Mouse (Mus musculus) CH12.LX (cell line): Measurements from ENCODE around the gene Xpc. TPM values are rescaled to one million over a fixed set of nuclear protein-coding genes. Genes with fewer than 3 reads are reported as not detected.
A peak's percentile ranks its signal among the peaks of the same experiment; 100 is the strongest.

ENCODE experiments used
- DNase-seq: peaks from one replicate; pipeline ENCODE4 v3.0.0-alpha.2; 2013; ENCODE audit errors: extremely low read depth
- H3K27ac ChIP-seq: 2 replicates; pipeline ENCODE4 v1.5.1; 2012; ENCODE audit warnings: low read depth, mild to moderate bottlenecking, control low read depth, moderate library complexity; ENCODE audit not compliant: insufficient read depth
- H3K27me3 ChIP-seq: replicated peaks from 2 replicates; pipeline ENCODE3; 2012; ENCODE audit warnings: inconsistent platforms
- H3K36me3 ChIP-seq, 2 experiments: replicated peaks in 1 of 2; 2 replicates each; pipeline versions ENCODE3 to v1.6.1; 2012; ENCODE audit warnings: inconsistent platforms in 1 of 2, low read length in 1 of 2, mild to moderate bottlenecking in 1 of 2, mixed read lengths in 1 of 2, moderate library complexity in 1 of 2; ENCODE audit not compliant: control insufficient read depth in 1 of 2, insufficient read depth in 1 of 2
- H3K4me1 ChIP-seq, 2 experiments: 2 replicates each; pipeline ENCODE4 v1.6.1; 2012; ENCODE audit warnings: inconsistent platforms in 1 of 2, moderate library complexity in 1 of 2; ENCODE audit not compliant: insufficient read depth in 2 of 2, control insufficient read depth in 1 of 2
- H3K4me2 ChIP-seq: 2 replicates; pipeline ENCODE4 v1.6.1; 2012; ENCODE audit warnings: low read depth, mild to moderate bottlenecking, control low read depth; ENCODE audit not compliant: poor library complexity, insufficient read depth, severe bottlenecking
- H3K4me3 ChIP-seq, 3 experiments: fragments of 150-350 bp in 1 of 3; sonication (generic) in 1 of 3; replicated peaks in 1 of 3; 2 replicates each; pipeline versions ENCODE3 to v1.5.1; 2011 to 2012; ENCODE audit warnings: low read depth in 2 of 3, low read length in 2 of 3, mild to moderate bottlenecking in 2 of 3, moderate library complexity in 2 of 3, control low read depth in 1 of 3, improper control_type of control experiment in 1 of 3, inconsistent platforms in 1 of 3, mixed read lengths in 1 of 3; ENCODE audit not compliant: poor library complexity in 1 of 3
- H3K79me2 ChIP-seq: replicated peaks from 2 replicates; pipeline ENCODE4 v1.6.1; 2012; ENCODE audit warnings: mild to moderate bottlenecking, moderate library complexity; ENCODE audit not compliant: control insufficient read depth, poor library complexity, insufficient read depth, severe bottlenecking; ENCODE audit errors: extremely low read depth
- H3K9ac ChIP-seq: 2 replicates; pipeline ENCODE4 v1.6.1; 2012; ENCODE audit warnings: low read depth, mild to moderate bottlenecking, control low read depth, moderate library complexity; ENCODE audit not compliant: insufficient read depth
- H3K9me3 ChIP-seq: replicated peaks from 2 replicates; pipeline ENCODE3; 2012; ENCODE audit warnings: low read length, inconsistent platforms, mixed read lengths
- BHLHE40 ChIP-seq: IDR thresholded peaks from 2 replicates; pipeline ENCODE4 v1.6.1; 2011; ENCODE audit warnings: mild to moderate bottlenecking, low read depth, low read length, improper control_type of control experiment
- CHD1 ChIP-seq: IDR thresholded peaks from 2 replicates; pipeline ENCODE4 v1.6.1; 2012; ENCODE audit warnings: low read depth, low read length, improper control_type of control experiment, inconsistent platforms
- CHD2 ChIP-seq: IDR thresholded peaks from 2 replicates; pipeline ENCODE4 v1.6.1; 2011; ENCODE audit warnings: low read length, improper control_type of control experiment
- CTCF ChIP-seq, 2 experiments: IDR thresholded peaks in 1 of 2; conservative IDR thresholded peaks in 1 of 2; 2 replicates each; pipeline ENCODE4 v1.5.1; 2011 to 2012; ENCODE audit warnings: low read depth in 2 of 2, low read length in 2 of 2, improper control_type of control experiment in 1 of 2, inconsistent platforms in 1 of 2, mild to moderate bottlenecking in 1 of 2, moderate library complexity in 1 of 2
- E2F4 ChIP-seq: IDR thresholded peaks from 2 replicates; pipeline ENCODE4 v1.6.1; 2011; ENCODE audit warnings: low read depth, low read length, improper control_type of control experiment; ENCODE audit not compliant: insufficient replicate concordance
- ELF1 ChIP-seq: IDR thresholded peaks from 2 replicates; pipeline ENCODE4 v1.6.1; 2014; ENCODE audit warnings: low read depth, mild to moderate bottlenecking, inconsistent platforms, low read length, improper control_type of control experiment
- EP300 ChIP-seq: IDR thresholded peaks from 2 replicates; pipeline ENCODE4 v1.6.1; 2011; ENCODE audit warnings: low read length, improper control_type of control experiment
- ETS1 ChIP-seq: conservative IDR thresholded peaks from 2 replicates; pipeline ENCODE4 v1.6.1; 2012; ENCODE audit warnings: low read depth, mild to moderate bottlenecking, inconsistent platforms, low read length, improper control_type of control experiment, moderate library complexity
- GABPA ChIP-seq: IDR thresholded peaks from 2 replicates; pipeline ENCODE4 v1.6.1; 2012; ENCODE audit warnings: low read depth, low read length, improper control_type of control experiment, inconsistent platforms; ENCODE audit not compliant: insufficient replicate concordance
- HCFC1 ChIP-seq: IDR thresholded peaks from 2 replicates; pipeline ENCODE4 v1.6.1; 2012; ENCODE audit warnings: low read depth, mild to moderate bottlenecking, inconsistent platforms, low read length, improper control_type of control experiment
- IRF4 ChIP-seq: IDR thresholded peaks from 2 replicates; pipeline ENCODE4 v1.6.1; 2014; ENCODE audit warnings: low read depth, mild to moderate bottlenecking, inconsistent platforms, low read length, improper control_type of control experiment
- JUN ChIP-seq: IDR thresholded peaks from 2 replicates; pipeline ENCODE4 v1.6.1; 2011; ENCODE audit warnings: low read depth, mild to moderate bottlenecking, low read length, improper control_type of control experiment, moderate library complexity; ENCODE audit not compliant: insufficient read depth
- JUND ChIP-seq: conservative IDR thresholded peaks from 2 replicates; pipeline ENCODE4 v1.6.1; 2011; ENCODE audit warnings: low read depth, low read length, improper control_type of control experiment
- KAT2A ChIP-seq: IDR thresholded peaks from 2 replicates; pipeline ENCODE4 v1.6.1; 2012; ENCODE audit warnings: low read length, improper control_type of control experiment, inconsistent platforms; ENCODE audit not compliant: insufficient replicate concordance
- MAFK ChIP-seq: IDR thresholded peaks from 2 replicates; pipeline ENCODE4 v1.6.1; 2011; ENCODE audit warnings: low read length, improper control_type of control experiment; ENCODE audit not compliant: insufficient replicate concordance
- MAX ChIP-seq: IDR thresholded peaks from 2 replicates; pipeline ENCODE4 v1.6.1; 2011; ENCODE audit warnings: low read length, improper control_type of control experiment
- MAZ ChIP-seq: IDR thresholded peaks from 2 replicates; pipeline ENCODE4 v1.6.1; 2012; ENCODE audit warnings: low read depth, mild to moderate bottlenecking, inconsistent platforms, low read length, improper control_type of control experiment, moderate library complexity
- MEF2A ChIP-seq: IDR thresholded peaks from 2 replicates; pipeline ENCODE4 v1.6.1; 2014; ENCODE audit warnings: low read depth, mild to moderate bottlenecking, inconsistent platforms, low read length, improper control_type of control experiment, borderline replicate concordance
- MXI1 ChIP-seq: IDR thresholded peaks from 2 replicates; pipeline ENCODE4 v1.6.1; 2011; ENCODE audit warnings: mild to moderate bottlenecking, low read depth, low read length, improper control_type of control experiment
- MYC ChIP-seq: IDR thresholded peaks from 2 replicates; pipeline ENCODE4 v1.6.1; 2011; ENCODE audit warnings: low read depth, mild to moderate bottlenecking, improper control_type of control experiment, low read length
- NELFE ChIP-seq: IDR thresholded peaks from 2 replicates; pipeline ENCODE4 v1.6.1; 2011; ENCODE audit warnings: low read depth, low read length, improper control_type of control experiment
- NRF1 ChIP-seq: IDR thresholded peaks from 2 replicates; pipeline ENCODE4 v1.6.1; 2014; ENCODE audit warnings: low read depth, mild to moderate bottlenecking, inconsistent platforms, low read length, improper control_type of control experiment, moderate library complexity
- PAX5 ChIP-seq: IDR thresholded peaks from 2 replicates; pipeline ENCODE4 v1.6.1; 2012; ENCODE audit warnings: low read length, inconsistent platforms, mixed read lengths
- POLR2A ChIP-seq: IDR thresholded peaks from 2 replicates; pipeline ENCODE4 v1.6.1; 2011; ENCODE audit warnings: low read depth, mild to moderate bottlenecking, improper control_type of control experiment, low read length
- POLR2AphosphoS2 ChIP-seq: IDR thresholded peaks from 2 replicates; pipeline ENCODE4 v1.6.1; 2011; ENCODE audit warnings: low read depth, low read length, improper control_type of control experiment
- RAD21 ChIP-seq: IDR thresholded peaks from 2 replicates; pipeline ENCODE4 v1.6.1; 2011; ENCODE audit warnings: low read depth, mild to moderate bottlenecking, low read length, improper control_type of control experiment, moderate library complexity
- RCOR1 ChIP-seq: conservative IDR thresholded peaks from 2 replicates; pipeline ENCODE4 v1.6.1; 2012; ENCODE audit warnings: low read depth, mild to moderate bottlenecking, inconsistent platforms, low read length, improper control_type of control experiment
- SIN3A ChIP-seq: IDR thresholded peaks from 2 replicates; pipeline ENCODE4 v1.6.1; 2012; ENCODE audit warnings: low read length, improper control_type of control experiment, inconsistent platforms
- SMC3 ChIP-seq: IDR thresholded peaks from 2 replicates; pipeline ENCODE4 v1.6.1; 2011; ENCODE audit warnings: low read depth, low read length, improper control_type of control experiment
- TBP ChIP-seq: conservative IDR thresholded peaks from 2 replicates; pipeline ENCODE4 v1.6.1; 2011; ENCODE audit warnings: low read depth, low read length, improper control_type of control experiment
- TCF12 ChIP-seq: IDR thresholded peaks from 2 replicates; pipeline ENCODE4 v1.6.1; 2014; ENCODE audit warnings: low read depth, mild to moderate bottlenecking, inconsistent platforms, low read length, improper control_type of control experiment
- UBTF ChIP-seq: IDR thresholded peaks from 2 replicates; pipeline ENCODE4 v1.6.1; 2012; ENCODE audit warnings: low read depth, mild to moderate bottlenecking, inconsistent platforms, low read length, improper control_type of control experiment, moderate library complexity
- USF1 ChIP-seq: IDR thresholded peaks from 2 replicates; pipeline ENCODE4 v1.6.1; 2014; ENCODE audit warnings: low read depth, mild to moderate bottlenecking, inconsistent platforms, low read length, improper control_type of control experiment
- USF2 ChIP-seq: conservative IDR thresholded peaks from 2 replicates; pipeline ENCODE4 v1.6.1; 2011; ENCODE audit warnings: low read depth, low read length, improper control_type of control experiment
- ZC3H11A ChIP-seq: IDR thresholded peaks from 2 replicates; pipeline ENCODE4 v1.6.1; 2012; ENCODE audit warnings: low read depth, mild to moderate bottlenecking, inconsistent platforms, low read length, improper control_type of control experiment
- ZKSCAN1 ChIP-seq: IDR thresholded peaks from 2 replicates; pipeline ENCODE4 v1.6.1; 2012; ENCODE audit warnings: low read depth, inconsistent platforms, low read length, improper control_type of control experiment, borderline replicate concordance
- ZMIZ1 ChIP-seq: IDR thresholded peaks from 2 replicates; pipeline ENCODE4 v1.6.1; 2012; ENCODE audit warnings: low read depth, mild to moderate bottlenecking, inconsistent platforms, low read length, improper control_type of control experiment
- ZNF384 ChIP-seq: IDR thresholded peaks from 2 replicates; pipeline ENCODE4 v1.6.1; 2012; ENCODE audit warnings: low read depth, low read length, improper control_type of control experiment, inconsistent platforms
- dilution Hi-C: fragments of 300-500 bp; cut with MboI; formaldehyde crosslinking; loops from 2 replicates; pipeline ENCODE4 v1.14.3; 2020; ENCODE audit warnings: low sequenced_read_pairs; ENCODE audit not compliant: extremely low pct_unique_long_range_greater_than_20kb, extremely low pct_ligation_motif_present
- in situ Hi-C: fragments of 300-500 bp; cut with MboI; formaldehyde crosslinking; loops from 3 replicates; pipeline ENCODE4 v1.14.3; 2019; ENCODE audit warnings: low sequenced_read_pairs, low pct_ligation_motif_present, low pct_unique_long_range_greater_than_20kb, mixed read lengths
- polyA plus RNA-seq: library from polyadenylated mRNA; unstranded; fragments of >175 nt; gene quantifications from 2 replicates; pipeline ENCODE4 v1.2.1, GENCODE M21; 2012; ENCODE audit warnings: low read depth; ENCODE audit not compliant: insufficient read length
- total RNA-seq, 2 experiments: library from RNA; depleted of rRNA; stranded (reverse); fragments of 300-350 nt in 1 of 2; fragments of >200 nt in 1 of 2; gene quantifications; 2 replicates each; pipeline ENCODE4 v1.2.3; 2012 to 2014

The Xpc gene
- total and polyA plus RNA-seq, 3 experiments, result 7.8 to 11.7 (median 8.2) TPM

- Histone ChIP-seq H3K79me2 (no peaks in the 10 kb centered on the region), H3K36me3 (no peaks in the 10 kb centered on the region), H3K4me3 (peak overlapping the region; percentile 75 to 95 (median 83)), H3K4me1 (peaks cover 6 to 8% of the 10 kb centered on the region in 2 experiments), H3K27me3 (peaks cover 47% of the 10 kb centered on the region), H3K9ac (peak overlapping the region; percentile 89), H3K27ac (no peak overlapping the region), H3K9me3 (no peaks in the 10 kb centered on the region), H3K4me2 (peak overlapping the region; percentile 83)
- dilution Hi-C loops (no loop called here), in situ Hi-C loops (no loop called here)
- peak; percentile 94 for DNase-seq
- TF ChIP-seq CHD2, result peak; percentile 38; the same call in 1 of the 2 replicates
- no peak for TF ChIP-seq SMC3
- TF ChIP-seq CHD1, result no peak
- peak; percentile 76 for TF ChIP-seq JUND
- TF ChIP-seq IRF4, result peak; percentile 78
- TF ChIP-seq MAZ, result no peak
- TF ChIP-seq EP300, result no peak
- peak; percentile 96 for TF ChIP-seq HCFC1
- TF ChIP-seq TBP, result peak; percentile 93
- no peak for TF ChIP-seq CTCF (conservative IDR thresholded peaks at IDR 0.05 in 1 of 2, IDR thresholded peaks at IDR 0.05 in 1 of 2; ENCODE audit: low read depth in 2 of 2, low read length in 2 of 2)
- TF ChIP-seq ETS1, result no peak
- TF ChIP-seq MAX, result peak; percentile 45; the same call in 1 of the 2 replicates
- TF ChIP-seq KAT2A, result peak; percentile 91; the same call in 1 of the 2 replicates
- TF ChIP-seq POLR2A, result peak; percentile 99
- no peak for TF ChIP-seq RCOR1
- TF ChIP-seq USF1, result no peak
- TF ChIP-seq MAFK, result no peak
- TF ChIP-seq ZKSCAN1, result peak; percentile 63; the same call in 1 of the 2 replicates
- peak; percentile 95; the same call in 1 of the 2 replicates for TF ChIP-seq POLR2AphosphoS2
- TF ChIP-seq ZMIZ1, result peak; percentile 87; the same call in 1 of the 2 replicates
- TF ChIP-seq MXI1, result peak; percentile 84; the same call in 1 of the 2 replicates
- no peak for TF ChIP-seq PAX5
- TF ChIP-seq E2F4, result 0 out of 2 replicates have a peak, but pooled peaks have one; percentile 21
- TF ChIP-seq ZNF384, result no peak
- TF ChIP-seq NELFE, result peak; percentile 99
- TF ChIP-seq MEF2A, result peak; percentile 54; the same call in 1 of the 2 replicates
- no peak for TF ChIP-seq RAD21
- peak; percentile 48 for TF ChIP-seq JUN
- TF ChIP-seq MYC, result no peak; the same call in 1 of the 2 replicates
- TF ChIP-seq ELF1, result peak; percentile 86
- TF ChIP-seq USF2, result no peak; the same call in 1 of the 2 replicates
- TF ChIP-seq ZC3H11A, result no peak
- TF ChIP-seq GABPA, result peak; percentile 66; the same call in 1 of the 2 replicates
- TF ChIP-seq NRF1, result 0 out of 2 replicates have a peak, but pooled peaks have one; percentile 49
- peak; percentile 70 for TF ChIP-seq BHLHE40
- peak; percentile 95 for TF ChIP-seq TCF12
- TF ChIP-seq UBTF, result no peak
- peak; percentile 92 for TF ChIP-seq SIN3A
These were observed 75.1 kb downstream of the Xpc start for GRCm38 (mm10) chr6:91440474-91441144.
